Mouse (Mus musculus) urinary bladder, postnatal 10 days (tissue): Measurements from ENCODE around the gene Zfp616.

Experiments used
- DNase-seq: peaks from one replicate; pipeline ENCODE4 v3.0.0; 2022; ENCODE audit warnings: low spot score

Zfp616 gene

GRCm38 (mm10) chr11:74069655-74070054, at the start of gene Zfp616:
Gene Zfp616 (plus strand): TSS chr11:74069955.
- no peak for DNase-seq

- no peak for DNase-seq
Observed at GRCm38 (mm10) chr11:74051347-74051746, 18.4 kb upstream of the Zfp616 start.

GRCm38 (mm10) chr11:74056451-74056850, 13.3 kb upstream of the Zfp616 start, which contains the start of the genes Olfr139 and Olfr399:
Gene Olfr139 (minus strand): TSS chr11:74056551.
Gene Olfr399 (minus strand): TSS chr11:74056615.
- DNase-seq: no peak

GRCm38 (mm10) chr11:74100724-74101123, 31.0 kb downstream of the Zfp616 start:
- no peak for DNase-seq

- no peak for DNase-seq
Observed at GRCm38 (mm10) chr11:74101507-74101906, 31.8 kb downstream of the Zfp616 start.

GRCm38 (mm10) chr11:74105066-74105465, 35.3 kb downstream of the Zfp616 start:
- DNase-seq: no peak

GRCm38 (mm10) chr11:74113412-74113811, 43.7 kb downstream of the Zfp616 start, which contains the start of gene Olfr401:
Gene Olfr401 (plus strand): TSS chr11:74113712.
- no peak for DNase-seq
